Mouse (Mus musculus) heart, postnatal 36 days (tissue): ENCODE measurements around the gene Rbks. TPM values are rescaled to one million over a fixed set of nuclear protein-coding genes. Genes with fewer than 3 reads are reported as not detected.
"Not testable (repeated sequence)": the region's sequence is repeated elsewhere in the genome, so short reads cannot be mapped to it uniquely, and the experiment has no call there.

Source experiments
- DNase-seq, 2 experiments: peaks; one replicate each; pipeline ENCODE4 v3.0.0; 2021 to 2022
- intact Hi-C: fragments of 180-260 bp; cut with DNase I; formaldehyde crosslinking; loops from one replicate; pipeline ENCODE4 v1.15.1; 2025
- microRNA-seq, 2 experiments: library from miRNA; unstranded; fragments of <30 nt; microRNA quantifications; one replicate each; pipeline ENCODE4 v1.2.0; 2021; ENCODE audit warnings: borderline number of aligned reads in 2 of 2
- total RNA-seq, 2 experiments: library from RNA; stranded (reverse); gene quantifications; 2 replicates each; pipeline ENCODE4 v1.2.3; 2021

Rbks gene
- total RNA-seq, 2 experiments from 2014 or later = 3.2 to 3.4 TPM

GRCm38 (mm10) chr5:31589711-31590319 lies 107.6 kb downstream of the Rbks start:
- intact Hi-C loops = no loop called here
- no peak for DNase-seq

GRCm38 (mm10) chr5:31588672-31589071 lies 108.8 kb downstream of the Rbks start:
- intact Hi-C loops, DNase-seq: not testable (repeated sequence)

- intact Hi-C loops = no loop called here
- no peak for DNase-seq
Observed at GRCm38 (mm10) chr5:31588016-31588415, 109.4 kb downstream of the Rbks start.

- intact Hi-C loops = no loop called here
Observed at GRCm38 (mm10) chr5:31585526-31585925, 111.9 kb downstream of the Rbks start.

GRCm38 (mm10) chr5:31583261-31583660 lies 114.2 kb downstream of the Rbks start:
- no peak for DNase-seq
- intact Hi-C loops = no loop called here

More at GRCm38 (mm10) chr5:31585526-31585925, 111.9 kb downstream of the Rbks start:
- no peak for DNase-seq

- intact Hi-C loops = no loop called here
- no peak for DNase-seq
Observed at GRCm38 (mm10) chr5:31581932-31582331, 115.5 kb downstream of the Rbks start.

GRCm38 (mm10) chr5:31581263-31581662 lies 116.2 kb downstream of the Rbks start:
- DNase-seq = no peak
- intact Hi-C loops = no loop called here

- DNase-seq = no peak
Observed at GRCm38 (mm10) chr5:31576539-31576975, 120.9 kb downstream of the Rbks start.

More at GRCm38 (mm10) chr5:31576539-31576975, 120.9 kb downstream of the Rbks start:
- intact Hi-C loops = no loop called here

Small RNA genes within 50 kb of the gene (microRNA-seq; reads per million reads assigned to microRNA genes)
- 0 reads per million in 2 experiments for gene Mir3473e

Other genes starting within 250 kb of the Rbks start
- 10 to 100 TPM; 23.0 to 24.0 TPM for gene Zfp512, start 245.2 kb downstream of the Rbks start, total RNA-seq
- under 1 TPM in 1 of 2 experiments, not detected in 1; 0.14 TPM for gene 4930548H24Rik, start 211.9 kb downstream of the Rbks start, total RNA-seq
- 10 to 100 TPM; 24.7 to 26.0 TPM for gene Gpn1, start 202.9 kb downstream of the Rbks start, total RNA-seq
- gene Slc4a1ap, start 170.6 kb downstream of the Rbks start, total RNA-seq = 10 to 100 TPM; 19.8 to 22.8 TPM
- 10 to 100 TPM; 13.5 to 13.6 TPM for gene Supt7l, start 169.8 kb downstream of the Rbks start, total RNA-seq
- gene Mrpl33, start 100.7 kb downstream of the Rbks start, total RNA-seq = 100 to 1,000 TPM; 314 to 335 TPM
- 10 to 100 TPM; 31.6 to 37.3 TPM for gene Babam2, start 57 bp upstream of the Rbks start, total RNA-seq